11 mouse cellular contexts compared by ENCODE assay signal in the genomic region with DNA sequence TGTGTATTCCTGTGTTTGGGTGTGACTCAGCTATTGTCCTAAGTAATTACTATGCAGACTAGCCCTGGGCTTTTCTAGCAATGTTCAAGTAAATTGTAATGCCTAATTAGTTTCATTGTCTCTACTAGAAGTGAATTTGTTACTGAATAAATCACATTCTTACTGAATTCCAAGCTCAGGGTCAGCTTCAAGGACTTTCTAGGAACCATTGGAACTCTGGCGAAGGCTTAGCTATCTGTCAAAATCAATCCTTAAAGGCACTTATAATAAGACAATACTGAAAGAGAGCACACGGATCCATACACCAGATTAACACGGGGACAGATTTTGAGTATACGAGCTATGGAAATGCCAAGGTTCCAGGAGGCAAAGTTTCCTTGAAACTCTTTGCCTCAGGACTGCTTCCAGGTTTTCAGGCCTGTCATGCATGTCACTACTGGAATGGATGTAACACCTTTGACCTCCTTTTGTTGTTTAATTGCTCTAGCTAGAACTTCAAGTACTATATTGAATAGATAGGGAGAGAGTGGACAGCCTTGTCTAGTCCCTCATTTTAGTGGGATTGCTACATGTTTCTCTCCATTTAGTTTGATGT. TPM values are rescaled to one million over a fixed set of nuclear protein-coding genes. Genes with fewer than 3 reads are reported as not detected.
"Had no signal": no experiment of that assay in that cellular context is flagged by ENCODE, and none has a peak within 500 bp of the region (broad histone marks: within the 10 kb centered on the region; RNA-seq: fewer than 3 reads in every experiment).

No protein-coding gene starts in this region.

RNA-seq across cellular contexts. Expression of a gene that starts 30.6 kb away (rescaled TPM):
- polyA plus RNA-seq: neural tube, embryonic 14.5 days; neural tube, embryonic 15.5 days; small intestine, adult 2 months; spleen, adult 2 months; stomach, embryonic 14.5 days; stomach, embryonic 15.5 days; stomach, embryonic 16.5 days; stomach, postnatal 0 days; testis, adult 2 months; thymus, postnatal 0 days; urinary bladder, adult 2 months had no signal
